Mouse (Mus musculus): Measurements from ENCODE around the gene Kif16b.

DNA sequence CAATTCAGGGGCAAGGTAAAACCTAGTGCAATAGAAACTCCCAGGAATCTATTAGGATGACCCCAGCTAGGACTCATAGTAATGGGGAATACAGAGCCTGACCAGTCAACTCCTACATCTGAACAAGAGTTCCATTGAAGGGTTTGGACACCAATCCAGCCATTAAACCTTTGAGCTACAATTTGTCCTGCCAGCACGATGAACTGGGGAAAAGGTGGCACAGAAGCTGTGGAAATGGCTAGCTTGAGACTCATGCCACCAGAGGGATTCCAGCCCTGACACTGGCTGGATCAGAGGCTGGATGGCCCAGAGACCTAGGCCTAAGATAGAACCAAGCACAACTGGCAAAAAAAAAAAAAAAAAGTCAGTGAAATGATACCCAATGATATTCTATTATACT is 207.9 kb downstream of the Kif16b start:
- TF ChIP-seq POLR2A (IDR thresholded peaks at IDR 0.05; ENCODE audit: borderline replicate concordance, low read depth, low read length) (no peak), CTCF (IDR thresholded peaks at IDR 0.05; ENCODE audit: low read depth, low read length) (no peak)

Data from bone marrow macrophage, adult 2 months (primary cell).